Mouse (Mus musculus): Measurements from ENCODE around the gene Fv1. TPM values are rescaled to one million over a fixed set of nuclear protein-coding genes. Genes with fewer than 3 reads are reported as not detected.
A peak's percentile ranks its signal among the peaks of the same experiment; 100 is the strongest.

The Fv1 gene
- total RNA-seq, 1 experiment from 2014 or later = 18.2 TPM

DNA sequence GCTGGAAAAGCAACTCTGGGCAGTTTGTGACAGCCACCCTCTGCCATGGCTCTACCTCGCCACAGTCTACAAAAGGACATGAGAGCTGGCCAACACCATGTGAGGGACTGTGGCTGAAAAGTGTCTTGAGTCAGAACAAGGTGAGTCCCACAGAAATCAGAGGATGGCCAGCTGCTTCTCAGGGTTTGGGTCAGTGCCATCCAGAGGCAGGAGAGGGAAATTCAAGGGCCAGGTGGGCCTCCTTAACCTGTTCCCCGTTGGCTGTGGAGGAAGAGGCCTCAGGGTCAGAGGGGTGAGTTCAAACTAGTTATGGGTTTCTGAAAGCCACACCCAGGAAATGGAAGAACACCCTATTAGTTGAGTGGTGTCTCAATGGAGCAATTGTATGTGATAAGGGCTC, 10.7 kb downstream of the Fv1 start:
- no peak for ATAC-seq (replicated peaks in 1 of 2; ENCODE audit: insufficient read depth in 1 of 2, low FRiP score in 2 of 2, low TSS enrichment in 1 of 2, low read depth in 1 of 2, poor library complexity in 2 of 2, severe bottlenecking in 2 of 2)

DNA sequence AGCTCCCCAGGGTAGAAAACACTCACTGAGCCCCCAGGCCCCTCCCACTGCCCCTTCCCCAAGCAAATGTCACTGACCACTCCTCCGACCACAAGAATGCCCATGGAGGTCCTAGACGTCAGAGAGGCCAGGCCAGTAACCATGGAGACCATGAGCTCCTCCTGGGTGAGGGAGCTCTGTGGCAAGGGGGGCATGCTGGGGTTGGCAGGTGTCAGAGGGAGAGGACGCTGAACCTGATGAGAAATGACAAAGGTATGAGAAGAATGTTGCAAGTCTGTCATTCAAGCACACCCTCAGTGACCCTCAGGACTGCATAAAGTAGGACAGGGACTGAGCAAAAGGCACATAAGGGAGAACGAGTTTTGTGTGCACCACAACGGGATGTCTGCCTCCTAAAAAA, 11.1 kb downstream of the Fv1 start:
- no peak for ATAC-seq (replicated peaks in 1 of 2; ENCODE audit: insufficient read depth in 1 of 2, low FRiP score in 2 of 2, low TSS enrichment in 1 of 2, low read depth in 1 of 2, poor library complexity in 2 of 2, severe bottlenecking in 2 of 2)

DNA sequence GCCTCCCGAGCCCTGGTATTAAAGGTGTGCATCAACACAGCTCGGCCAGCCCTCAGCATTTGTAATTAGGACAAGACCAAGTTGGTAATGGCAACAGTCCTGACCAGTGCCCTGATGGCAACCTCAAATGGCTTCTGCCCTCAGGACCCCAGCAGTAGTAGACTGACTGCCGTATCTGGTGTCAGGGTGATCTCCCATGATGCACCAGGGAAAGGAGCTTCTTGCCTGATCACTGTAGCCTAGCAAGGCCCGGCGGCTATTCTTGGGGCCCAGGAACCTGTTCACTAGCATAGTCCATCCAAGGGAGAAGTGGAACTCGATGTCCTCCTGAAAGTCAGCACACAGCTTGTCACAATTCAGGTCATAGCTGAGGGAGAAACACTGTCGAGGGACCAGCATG, 13.0 kb downstream of the Fv1 start:
- ATAC-seq (replicated peaks in 1 of 2; ENCODE audit: insufficient read depth in 1 of 2, low FRiP score in 2 of 2, low TSS enrichment in 1 of 2, low read depth in 1 of 2, poor library complexity in 2 of 2, severe bottlenecking in 2 of 2) = no peak

DNA sequence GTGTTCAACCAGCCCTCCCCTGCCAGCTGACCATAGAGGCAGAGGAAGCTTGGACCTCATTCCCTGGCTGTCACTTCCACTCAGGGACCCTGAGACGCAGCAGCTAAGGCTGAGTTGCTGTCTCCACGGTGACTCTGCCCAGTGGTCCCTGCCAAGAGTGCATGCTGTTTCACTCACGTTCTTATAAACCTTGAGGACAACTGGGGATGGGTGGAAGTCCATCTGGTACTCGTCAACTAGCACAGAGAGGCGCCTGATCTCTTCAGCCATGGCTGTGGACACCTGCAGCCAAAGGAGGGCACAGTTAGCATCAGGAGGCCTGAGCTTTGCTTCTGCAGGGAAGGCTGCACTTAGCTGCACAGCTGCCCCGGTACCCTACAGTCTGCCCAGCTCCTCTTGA, 14.3 kb downstream of the Fv1 start:
- ATAC-seq (replicated peaks in 1 of 2; ENCODE audit: insufficient read depth in 1 of 2, low FRiP score in 2 of 2, low TSS enrichment in 1 of 2, low read depth in 1 of 2, poor library complexity in 2 of 2, severe bottlenecking in 2 of 2) = no peak

DNA sequence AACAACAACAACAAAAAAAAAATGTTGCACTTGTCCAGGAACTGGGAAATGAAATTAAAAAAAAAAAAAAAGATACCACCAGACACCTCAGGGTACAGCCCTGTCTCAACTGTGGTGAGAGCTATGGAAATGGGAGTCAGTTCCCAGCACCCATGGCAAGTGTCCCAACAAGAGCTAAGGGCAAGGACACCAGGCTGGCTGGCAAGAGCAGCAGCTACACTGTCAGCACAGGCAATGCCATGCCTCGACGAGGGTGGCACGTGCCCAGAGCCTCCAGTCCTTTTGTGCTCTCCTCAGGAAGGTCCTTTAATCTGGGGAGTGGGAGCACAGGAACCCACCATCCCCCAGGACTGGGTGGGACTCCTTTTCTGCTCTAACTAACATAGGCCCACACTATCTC, 15.4 kb downstream of the Fv1 start:
- no peak for ATAC-seq (replicated peaks in 1 of 2; ENCODE audit: insufficient read depth in 1 of 2, low FRiP score in 2 of 2, low TSS enrichment in 1 of 2, low read depth in 1 of 2, poor library complexity in 2 of 2, severe bottlenecking in 2 of 2)

DNA sequence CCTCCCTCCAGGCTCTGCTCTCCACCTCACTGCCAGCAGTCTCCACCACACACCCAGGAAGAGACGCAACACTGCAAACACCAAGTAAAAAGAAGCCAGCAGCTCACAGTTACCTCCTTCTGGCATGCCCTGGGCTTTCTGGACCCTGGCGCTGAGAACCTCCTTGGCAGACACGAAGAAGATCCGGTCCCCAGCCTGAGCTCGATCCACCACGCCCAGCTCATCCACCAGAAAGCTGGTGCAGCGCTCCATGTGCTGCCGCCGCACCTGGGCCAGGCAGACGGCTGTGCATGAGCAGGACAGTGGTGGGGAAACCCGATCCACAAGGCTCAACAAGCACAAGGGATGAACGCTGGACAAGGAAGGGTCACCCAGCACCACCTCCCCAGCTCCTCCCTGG, 17.4 kb downstream of the Fv1 start:
- no peak for ATAC-seq (replicated peaks in 1 of 2; ENCODE audit: insufficient read depth in 1 of 2, low FRiP score in 2 of 2, low TSS enrichment in 1 of 2, low read depth in 1 of 2, poor library complexity in 2 of 2, severe bottlenecking in 2 of 2)

DNA sequence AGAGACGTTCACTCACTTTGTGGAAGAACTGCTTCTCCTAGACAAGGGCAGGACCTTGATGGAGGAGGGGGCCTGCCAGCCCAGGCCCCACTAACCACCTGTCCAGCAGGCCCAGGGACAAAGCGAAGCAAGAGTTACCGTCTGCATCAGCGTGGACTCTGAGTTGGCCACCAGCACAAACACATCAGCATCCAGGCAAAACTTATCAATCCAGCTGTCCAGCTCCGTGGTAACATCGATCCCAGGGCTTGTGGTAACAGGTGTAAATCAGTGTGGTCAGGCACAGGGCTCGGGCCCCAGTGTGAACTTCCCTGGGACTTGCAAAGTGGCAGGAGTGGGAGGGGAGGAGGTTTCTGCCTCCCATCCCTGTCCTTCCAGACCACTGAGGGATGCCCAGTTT, 18.5 kb downstream of the Fv1 start:
- ATAC-seq (replicated peaks in 1 of 2; ENCODE audit: insufficient read depth in 1 of 2, low FRiP score in 2 of 2, low TSS enrichment in 1 of 2, low read depth in 1 of 2, poor library complexity in 2 of 2, severe bottlenecking in 2 of 2) = no peak

DNA sequence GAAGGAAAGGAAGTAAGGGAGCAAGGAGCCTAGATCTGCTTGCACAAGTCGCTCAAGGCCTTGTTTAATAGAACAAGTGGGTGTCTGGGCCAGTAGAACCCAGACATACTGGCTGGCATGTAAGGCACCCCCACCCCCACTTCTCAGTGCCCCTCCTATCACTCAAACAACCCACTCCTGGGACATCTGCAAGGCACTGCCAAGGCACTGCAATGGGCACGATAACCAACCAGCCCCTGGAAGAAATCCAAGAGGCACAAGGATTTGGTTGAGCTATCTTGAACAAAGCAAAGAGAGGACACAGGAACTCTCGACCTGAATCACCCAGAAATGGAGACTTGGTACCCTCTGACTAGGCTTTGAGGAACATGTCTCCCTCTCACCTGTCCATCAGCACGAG, 19.5 kb downstream of the Fv1 start:
- no peak; a peak in 1 of 4 replicates for ATAC-seq (replicated peaks in 1 of 2; ENCODE audit: insufficient read depth in 1 of 2, low FRiP score in 2 of 2, low TSS enrichment in 1 of 2, low read depth in 1 of 2, poor library complexity in 2 of 2, severe bottlenecking in 2 of 2)

DNA sequence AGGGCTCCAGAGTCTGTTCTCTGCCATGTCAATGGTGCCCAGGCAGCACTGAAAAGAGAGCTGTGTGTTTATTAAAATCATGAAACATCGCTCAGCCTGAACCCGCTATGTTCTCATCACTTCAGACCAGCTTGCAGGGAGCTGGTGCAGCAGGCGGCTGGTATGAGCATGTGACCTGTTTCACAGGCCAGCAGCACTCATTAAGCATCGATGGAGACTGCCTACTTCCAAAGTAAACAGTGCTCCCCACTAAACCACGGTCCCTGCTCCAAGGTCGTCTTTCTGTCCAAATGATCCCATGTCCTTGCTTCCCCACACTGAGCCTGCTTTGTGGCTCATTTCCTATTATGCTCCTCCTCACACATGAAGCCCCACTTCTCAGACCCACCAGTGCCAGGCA, 21.6 kb downstream of the Fv1 start:
- ATAC-seq (replicated peaks in 1 of 2; ENCODE audit: insufficient read depth in 1 of 2, low FRiP score in 2 of 2, low TSS enrichment in 1 of 2, low read depth in 1 of 2, poor library complexity in 2 of 2, severe bottlenecking in 2 of 2) = no peak

DNA sequence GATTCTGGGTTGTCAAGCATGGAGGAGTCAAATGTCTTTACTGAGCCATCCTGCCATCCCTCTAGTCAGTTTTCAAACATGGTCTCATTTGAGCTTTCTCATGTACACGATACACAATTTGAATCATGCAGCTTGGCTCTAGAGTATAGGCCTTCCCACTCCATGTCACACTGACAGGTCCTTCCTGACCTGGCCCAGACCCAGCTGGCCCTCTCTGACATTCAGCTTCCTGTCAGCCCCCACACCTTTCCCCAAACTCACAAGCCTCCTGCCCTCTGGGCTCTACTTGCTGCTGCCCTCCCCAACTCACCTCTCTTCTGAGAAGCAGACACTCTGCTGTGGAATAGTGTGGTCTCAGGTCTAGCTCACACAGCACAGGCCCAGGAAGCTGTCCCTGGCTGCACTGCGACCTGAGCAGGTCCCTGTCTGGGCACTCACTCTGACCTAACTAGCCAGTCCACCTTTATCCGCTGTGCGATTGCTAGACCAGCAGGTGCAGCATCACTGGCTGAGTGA, 27.1 kb downstream of the Fv1 start:
- ATAC-seq (replicated peaks in 1 of 2; ENCODE audit: insufficient read depth in 1 of 2, low FRiP score in 2 of 2, low TSS enrichment in 1 of 2, low read depth in 1 of 2, poor library complexity in 2 of 2, severe bottlenecking in 2 of 2) = peak; percentile 44 to 55

DNA sequence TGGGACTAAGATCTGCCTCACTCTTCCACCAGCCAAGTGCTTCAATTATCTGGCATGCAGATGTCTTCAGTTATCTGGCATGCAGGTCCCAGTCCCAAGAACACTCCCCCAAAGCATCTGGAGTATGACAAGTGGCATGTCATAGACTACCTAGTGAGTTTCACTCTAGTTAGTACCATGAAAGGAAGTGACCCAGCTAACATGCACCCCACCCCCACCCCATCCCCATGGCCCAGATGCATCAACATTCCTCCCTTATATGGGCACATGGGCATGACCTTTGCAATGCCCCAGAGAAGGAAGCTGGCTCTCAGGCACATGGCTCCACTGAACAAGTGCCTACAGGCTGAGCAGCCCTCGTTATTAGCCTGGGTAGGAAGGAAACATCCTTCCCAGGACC, 27.6 kb downstream of the Fv1 start:
- ATAC-seq (replicated peaks in 1 of 2; ENCODE audit: insufficient read depth in 1 of 2, low FRiP score in 2 of 2, low TSS enrichment in 1 of 2, low read depth in 1 of 2, poor library complexity in 2 of 2, severe bottlenecking in 2 of 2) = peak; percentile 30 to 34

DNA sequence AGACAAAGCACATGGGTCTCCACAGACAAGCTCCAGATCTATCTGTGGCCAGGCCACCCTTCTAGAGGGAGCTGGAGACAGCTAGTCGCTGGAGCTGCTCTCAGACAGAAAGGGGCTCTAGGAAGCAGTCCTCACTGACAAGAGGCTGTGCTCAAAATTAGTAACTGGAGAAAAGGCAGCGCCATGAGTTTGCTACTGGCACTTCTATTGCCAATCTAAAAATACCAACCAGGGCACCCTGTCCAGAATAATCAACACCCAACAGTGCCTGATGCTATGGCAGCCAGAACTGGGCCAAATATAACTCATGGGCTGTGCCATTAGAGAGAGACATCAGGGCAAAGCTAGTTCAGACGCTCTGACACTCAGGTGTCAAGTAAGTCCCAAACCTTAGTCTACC, 28.6 kb downstream of the Fv1 start:
- no peak for ATAC-seq (replicated peaks in 1 of 2; ENCODE audit: insufficient read depth in 1 of 2, low FRiP score in 2 of 2, low TSS enrichment in 1 of 2, low read depth in 1 of 2, poor library complexity in 2 of 2, severe bottlenecking in 2 of 2)

DNA sequence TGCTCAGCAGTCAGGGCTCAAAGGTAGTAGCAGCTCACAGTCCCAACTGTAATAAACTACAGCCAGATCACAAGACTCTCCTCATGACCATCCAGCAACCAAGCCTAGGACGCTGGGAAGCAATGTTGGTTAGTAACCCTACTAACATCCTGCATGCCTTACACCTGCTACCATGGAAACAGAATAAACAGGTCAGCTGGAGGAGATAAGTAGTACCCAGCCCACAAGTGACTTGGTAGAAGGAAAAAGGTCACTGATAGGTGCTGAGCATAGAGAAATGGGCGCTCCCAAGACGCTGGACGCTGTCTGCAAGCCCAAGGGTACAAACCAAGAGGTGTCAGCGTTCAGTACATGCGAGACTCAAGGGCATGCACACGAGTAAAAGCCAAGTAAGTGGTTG, 31.7 kb downstream of the Fv1 start:
- no peak for ATAC-seq (replicated peaks in 1 of 2; ENCODE audit: insufficient read depth in 1 of 2, low FRiP score in 2 of 2, low TSS enrichment in 1 of 2, low read depth in 1 of 2, poor library complexity in 2 of 2, severe bottlenecking in 2 of 2)

DNA sequence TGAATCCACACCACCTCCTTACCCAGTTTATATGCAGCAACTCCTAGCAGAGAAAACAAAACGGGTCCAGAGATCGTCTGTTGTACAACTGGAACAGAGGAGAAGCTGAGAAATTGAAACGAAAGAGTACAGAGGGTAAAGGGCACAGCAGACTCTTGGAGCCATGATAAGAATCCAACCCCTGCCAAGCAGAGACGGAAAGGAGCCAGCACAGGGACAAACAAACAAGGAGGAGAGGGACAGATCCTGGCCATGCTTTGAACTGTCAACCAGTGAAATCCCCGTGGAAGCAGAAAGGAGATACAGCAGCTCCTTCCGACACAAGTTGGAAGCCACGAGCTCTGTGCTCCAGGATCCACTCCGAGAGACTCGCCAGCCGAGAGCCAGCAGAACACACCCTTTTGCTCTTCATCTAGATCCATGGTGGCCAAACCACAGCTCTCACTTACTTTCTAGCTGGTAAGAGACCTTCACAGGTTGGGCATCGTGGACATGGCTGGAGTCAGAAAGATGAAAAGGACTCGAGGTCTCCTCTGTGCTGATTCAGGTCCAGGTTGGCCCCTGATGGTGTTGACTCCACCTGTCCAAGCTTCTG, 34.2 kb downstream of the Fv1 start:
- no peak for ATAC-seq (replicated peaks in 1 of 2; ENCODE audit: insufficient read depth in 1 of 2, low FRiP score in 2 of 2, low TSS enrichment in 1 of 2, low read depth in 1 of 2, poor library complexity in 2 of 2, severe bottlenecking in 2 of 2)

DNA sequence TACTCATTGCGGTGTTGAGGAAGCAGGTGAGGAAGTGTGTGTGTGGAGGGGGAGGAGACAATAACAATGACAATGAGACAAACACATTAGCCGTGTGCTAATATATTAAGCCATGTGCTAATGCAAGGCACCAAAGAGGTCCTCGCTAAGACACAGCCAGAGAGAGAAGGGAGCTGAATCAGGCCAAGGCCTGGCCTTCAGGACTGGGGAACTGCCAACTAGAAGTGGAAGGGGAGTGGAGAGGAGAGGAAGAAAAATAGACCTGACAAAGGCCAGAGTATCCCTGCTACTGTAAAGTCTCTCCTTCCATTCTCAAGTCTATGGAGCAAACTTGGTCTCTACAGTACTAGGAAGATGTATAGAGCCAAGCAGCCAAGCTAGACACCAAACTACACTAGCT, 34.8 kb downstream of the Fv1 start:
- no peak for ATAC-seq (replicated peaks in 1 of 2; ENCODE audit: insufficient read depth in 1 of 2, low FRiP score in 2 of 2, low TSS enrichment in 1 of 2, low read depth in 1 of 2, poor library complexity in 2 of 2, severe bottlenecking in 2 of 2)

DNA sequence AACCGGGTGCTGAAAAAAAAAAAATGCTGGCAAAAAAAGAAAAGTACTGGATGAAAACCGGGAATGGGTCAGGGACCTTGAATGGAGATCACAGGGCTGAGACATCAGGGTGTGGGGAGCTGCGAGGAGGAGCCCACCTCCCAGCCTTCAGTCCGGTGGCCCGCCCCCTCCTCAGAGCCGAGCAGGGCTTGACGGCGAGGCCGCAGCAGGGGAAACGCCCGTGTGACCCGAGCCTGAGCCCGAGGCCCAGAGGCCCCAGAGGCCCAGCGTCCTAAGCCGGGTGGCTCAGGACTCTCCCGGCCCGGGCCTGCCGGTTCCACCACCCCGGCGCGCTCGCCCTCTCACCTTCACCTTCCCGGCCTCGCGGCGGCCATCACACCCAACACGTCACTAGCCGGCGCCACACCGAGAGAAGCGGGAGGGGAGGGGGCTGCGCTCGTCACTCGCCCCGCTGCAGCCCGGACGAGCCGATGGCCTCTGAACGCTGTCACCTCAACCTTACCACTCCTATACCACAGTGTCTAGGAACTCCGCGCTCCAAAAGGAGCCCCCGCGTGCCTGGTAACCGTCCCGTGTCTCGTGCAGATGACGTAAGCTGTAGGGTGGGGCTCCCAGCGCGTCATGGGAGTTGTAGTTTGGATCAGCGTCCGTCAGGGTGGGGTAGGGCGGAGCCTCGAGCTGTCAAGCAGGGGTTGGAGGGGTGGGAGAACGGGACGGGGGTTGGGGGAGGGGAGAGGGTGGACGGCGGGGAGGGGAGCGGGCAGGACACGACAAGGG, 35.7 kb downstream of the Fv1 start, which contains the start of gene Mfn2:
TSS of gene Mfn2 (minus strand) at position 392 of the 777 bp plus-strand sequence.
- peak; percentile 91 to 93 for ATAC-seq (replicated peaks in 1 of 2; ENCODE audit: insufficient read depth in 1 of 2, low FRiP score in 2 of 2, low TSS enrichment in 1 of 2, low read depth in 1 of 2, poor library complexity in 2 of 2, severe bottlenecking in 2 of 2)

DNA sequence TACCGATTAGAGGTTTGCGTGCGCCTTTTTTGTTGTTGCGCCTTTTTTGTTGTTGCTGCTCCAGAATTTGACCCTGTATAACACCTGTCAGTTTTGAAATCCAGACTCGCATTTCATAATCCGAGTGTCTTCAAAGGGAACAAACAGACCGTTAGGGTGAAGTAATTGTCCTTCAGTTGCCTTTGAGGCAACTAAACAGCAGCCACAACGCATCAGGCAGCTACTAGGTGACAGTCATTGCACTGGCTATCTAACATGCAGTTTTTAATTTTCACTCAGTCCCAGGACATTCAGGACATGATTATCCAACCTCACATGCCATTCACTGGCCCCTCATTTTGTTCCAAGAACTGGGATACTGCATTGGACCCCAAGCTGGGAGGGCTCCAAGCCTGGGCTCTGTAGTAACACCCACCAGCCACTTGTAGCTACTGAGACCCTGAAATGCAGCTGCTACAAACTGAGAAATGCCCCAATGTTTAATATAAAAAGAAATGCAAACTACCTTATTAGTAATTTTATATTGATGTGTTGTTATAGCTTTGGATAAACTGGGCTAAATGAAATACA, 36.4 kb downstream of the Fv1 start:
- peak in 1 of 2 experiments; percentile 8; a peak in 1 of 4 replicates for ATAC-seq (replicated peaks in 1 of 2; ENCODE audit: insufficient read depth in 1 of 2, low FRiP score in 2 of 2, low TSS enrichment in 1 of 2, low read depth in 1 of 2, poor library complexity in 2 of 2, severe bottlenecking in 2 of 2)

DNA sequence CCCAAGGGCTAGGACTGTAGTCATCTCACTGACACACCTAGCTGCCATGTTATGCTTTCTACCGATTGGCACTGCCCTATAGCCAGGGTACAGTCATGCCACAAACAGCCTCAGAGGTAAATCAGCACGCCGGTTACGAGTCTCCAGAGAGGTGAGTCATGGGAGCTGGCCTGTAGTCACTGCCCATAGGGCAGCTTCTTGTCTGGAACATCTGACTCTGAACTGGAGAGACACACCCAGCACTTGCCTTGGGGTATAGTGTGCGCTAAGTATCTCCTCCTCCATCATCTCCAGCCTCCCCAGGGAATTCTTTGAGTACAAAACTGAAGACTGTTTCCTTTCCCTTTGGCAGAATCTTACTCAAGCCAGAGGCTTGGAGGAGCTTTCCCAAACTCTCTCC, 37.5 kb downstream of the Fv1 start:
- ATAC-seq (replicated peaks in 1 of 2; ENCODE audit: insufficient read depth in 1 of 2, low FRiP score in 2 of 2, low TSS enrichment in 1 of 2, low read depth in 1 of 2, poor library complexity in 2 of 2, severe bottlenecking in 2 of 2) = no peak

Data from hematopoietic stem cell, adult 5-6 weeks (primary cell).